Mouse (Mus musculus) v-Abl transformed pro-B cells (cell line): ENCODE data around the gene 2700049A03Rik.

Experiments
- in situ Hi-C, 2 experiments: fragments of 400-800 bp; cut with MboI; formaldehyde crosslinking; loops; one replicate each; pipeline ENCODE4 v1.15.1; 2025; ENCODE audit not compliant: unreplicated experiment in 2 of 2

Gene 2700049A03Rik

DNA sequence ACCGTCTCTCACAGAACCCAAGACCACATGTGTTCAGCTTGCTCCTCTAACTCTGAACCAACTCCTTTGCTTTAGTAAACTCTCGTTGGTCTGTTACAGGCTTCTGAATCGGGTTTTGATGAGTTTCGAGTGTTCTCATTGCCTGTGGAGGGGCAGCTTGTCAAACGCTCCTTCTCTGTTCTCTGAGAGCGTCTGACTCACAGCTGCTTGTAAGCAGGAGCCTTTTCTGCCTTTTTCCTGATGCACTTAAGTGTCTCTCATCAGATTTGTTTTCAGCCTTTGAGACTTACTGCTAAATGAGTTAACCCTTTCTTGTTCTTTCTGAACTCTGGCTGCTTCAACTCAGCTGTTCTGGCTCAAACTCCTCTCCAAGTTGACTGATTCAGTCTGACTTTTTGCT, 21.3 kb downstream of the 2700049A03Rik start:
- in situ Hi-C loops, result loop anchor here in 1 of 2 experiments (25.0 kb wide), 1 partner anchor 696 kb away; the partner anchor contains the start of gene Tmx1

DNA sequence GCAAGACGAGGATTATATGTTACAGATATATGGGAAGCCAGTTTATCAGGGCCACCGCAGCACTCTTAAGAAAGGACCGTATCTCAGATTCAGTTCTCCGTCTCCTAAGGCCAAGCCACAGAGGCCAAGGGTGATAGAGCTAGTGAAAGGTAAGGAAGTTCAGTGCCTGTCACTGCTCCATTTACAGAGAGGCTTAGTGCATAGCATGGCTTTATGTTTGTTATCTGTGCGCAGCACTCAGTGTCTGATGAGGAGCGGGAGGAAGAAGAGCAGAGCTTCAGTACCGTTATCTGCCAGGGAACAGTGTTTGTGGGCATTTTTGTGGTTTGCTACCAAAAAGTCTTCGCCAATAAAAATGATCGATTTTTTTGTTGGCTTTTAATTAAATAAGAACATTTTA, 27.8 kb downstream of the 2700049A03Rik start:
- in situ Hi-C loops, result loop anchor here in 1 of 2 experiments (25.0 kb wide), 1 partner anchor 702 kb away; the partner anchor contains the start of gene Tmx1

DNA sequence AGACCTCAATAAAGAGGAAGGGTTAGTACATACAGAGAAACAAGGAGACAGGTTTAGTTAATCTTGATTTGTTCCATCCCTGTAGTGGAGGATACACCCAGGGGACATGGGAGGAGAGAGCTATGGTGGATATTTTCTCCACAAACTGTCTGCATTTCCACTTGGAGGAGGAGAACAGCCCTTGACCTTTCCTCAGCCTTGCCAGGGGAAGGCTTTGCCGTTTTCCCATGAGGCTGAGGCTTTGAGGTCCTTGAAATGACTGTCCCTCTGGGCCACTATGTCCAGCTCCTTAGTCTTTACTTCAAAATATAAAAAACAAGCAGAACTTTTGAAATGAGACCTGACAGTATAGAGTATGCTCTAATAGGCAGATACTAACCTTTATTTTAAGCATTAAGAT, 33.3 kb downstream of the 2700049A03Rik start:
- in situ Hi-C loops, result loop anchor here in 1 of 2 experiments (25.0 kb wide), 1 partner anchor 708 kb away; the partner anchor contains the start of gene Tmx1

DNA sequence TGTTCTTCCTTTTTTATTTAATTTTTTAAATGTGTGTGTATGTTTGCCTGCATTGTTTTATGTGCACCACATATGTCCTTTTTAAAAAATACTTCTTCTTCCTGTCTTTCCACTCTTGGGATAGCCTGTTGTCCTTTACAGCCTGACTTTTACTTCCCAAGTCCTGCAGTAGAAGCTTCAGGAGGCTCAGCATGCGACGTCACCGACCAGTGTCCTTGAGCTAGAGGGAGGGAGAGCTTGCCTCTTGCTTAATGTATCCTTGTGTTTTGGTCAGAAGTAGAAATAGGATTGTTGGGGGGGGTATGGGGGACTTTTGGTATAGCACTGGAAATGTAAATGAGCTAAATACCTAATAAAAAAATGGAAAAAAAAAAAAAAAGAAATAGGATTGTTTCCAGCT, 47.1 kb downstream of the 2700049A03Rik start:
- in situ Hi-C loops, result loop anchor here (5.0 to 25.0 kb wide), 3 partner anchors 36 to 1579 kb away; partner anchors contain the start of genes Jkamp (in 1 of the 2), L3hypdh (in 1 of the 2) and Ppm1a (in 1 of the 2)

DNA sequence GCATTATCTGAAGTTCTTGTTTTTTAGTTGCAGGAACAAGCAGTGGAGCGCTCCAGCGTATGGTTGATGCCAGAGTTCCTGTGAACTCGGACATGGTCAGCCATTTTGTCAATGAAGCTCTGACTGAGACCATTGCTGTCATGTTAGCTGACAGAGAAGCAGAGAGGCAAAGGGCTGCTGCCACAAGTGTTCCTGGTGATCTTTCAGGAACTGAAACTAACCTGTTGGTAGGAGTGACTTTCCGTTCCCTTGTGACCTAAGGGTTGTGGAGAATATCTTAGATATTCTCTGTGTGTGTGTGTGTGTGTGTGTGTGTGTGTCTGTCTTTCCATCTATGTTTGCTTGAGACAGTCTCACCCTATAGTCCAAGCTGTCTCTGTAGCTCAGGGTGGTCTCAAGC, 47.7 kb downstream of the 2700049A03Rik start:
- in situ Hi-C loops, result loop anchor here (5.0 to 25.0 kb wide), 3 partner anchors 37 to 1578 kb away; partner anchors contain the start of genes Jkamp (in 1 of the 2), L3hypdh (in 1 of the 2) and Ppm1a (in 1 of the 2)

DNA sequence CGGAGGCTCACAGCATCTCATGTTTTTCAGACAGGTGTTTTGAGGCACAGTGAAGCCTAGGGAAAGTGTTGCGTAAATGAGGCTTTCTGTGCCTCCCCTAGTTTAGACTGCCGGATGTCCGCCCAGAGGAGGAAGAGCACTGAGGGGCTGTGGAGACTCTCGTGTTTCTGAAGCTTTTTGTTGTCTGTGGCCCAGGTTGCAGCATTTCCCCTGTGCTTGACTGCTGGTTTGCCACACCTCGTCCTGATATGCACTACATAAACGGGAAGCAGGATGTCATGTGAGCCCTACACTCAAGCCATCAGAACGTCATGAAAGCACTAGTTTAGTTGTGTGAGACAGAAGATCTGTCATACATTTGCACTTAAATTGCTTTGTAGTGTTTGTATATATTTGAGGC, 56.1 kb downstream of the 2700049A03Rik start:
- in situ Hi-C loops, result loop anchor here in 1 of 2 experiments (25.0 kb wide), 2 partner anchors 895 to 1570 kb away; partner anchors contain the start of genes Jkamp, L3hypdh and Ppm1a

DNA sequence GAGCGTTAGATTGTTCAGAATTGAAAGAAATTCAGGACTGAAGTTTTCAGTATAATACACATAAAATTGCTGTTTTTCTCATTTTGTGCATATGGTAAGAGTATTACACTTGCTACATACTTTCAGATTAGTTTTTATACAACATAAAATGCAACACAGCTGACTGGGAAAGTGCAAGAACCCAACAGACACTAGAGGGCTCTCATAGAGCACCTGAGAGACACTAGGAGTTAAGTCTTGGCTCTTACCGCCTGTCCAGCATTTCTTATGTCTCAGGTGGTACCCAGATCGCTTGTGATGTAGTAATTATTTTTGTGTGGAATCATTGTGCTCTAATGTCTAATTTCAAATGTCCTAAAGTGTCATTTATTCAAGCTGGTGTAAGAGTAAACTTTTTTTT, 61.0 kb downstream of the 2700049A03Rik start:
- in situ Hi-C loops, result loop anchor here in 1 of 2 experiments (25.0 kb wide), 2 partner anchors 890 to 1565 kb away; partner anchors contain the start of genes Jkamp, L3hypdh and Ppm1a

DNA sequence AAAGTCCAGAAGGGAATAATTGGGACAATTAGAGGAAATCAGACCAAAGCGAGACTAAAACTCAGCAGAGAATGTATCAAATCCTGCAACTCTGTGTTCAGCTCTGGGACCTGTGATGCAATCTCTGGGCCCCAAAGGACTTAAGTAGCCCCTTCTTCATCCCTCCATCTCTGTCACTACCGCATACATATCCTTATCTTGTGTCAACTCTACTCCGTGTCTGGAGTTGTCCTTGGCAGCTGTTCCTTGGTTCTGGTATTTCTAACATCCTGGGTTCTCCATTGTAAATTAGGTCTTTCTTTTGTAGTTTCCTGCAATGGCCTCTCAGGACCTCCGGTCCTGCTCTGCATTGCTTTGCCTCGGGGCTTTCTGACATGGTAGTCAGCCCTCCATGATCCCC, 65.1 kb downstream of the 2700049A03Rik start:
- in situ Hi-C loops, result no loop called here

DNA sequence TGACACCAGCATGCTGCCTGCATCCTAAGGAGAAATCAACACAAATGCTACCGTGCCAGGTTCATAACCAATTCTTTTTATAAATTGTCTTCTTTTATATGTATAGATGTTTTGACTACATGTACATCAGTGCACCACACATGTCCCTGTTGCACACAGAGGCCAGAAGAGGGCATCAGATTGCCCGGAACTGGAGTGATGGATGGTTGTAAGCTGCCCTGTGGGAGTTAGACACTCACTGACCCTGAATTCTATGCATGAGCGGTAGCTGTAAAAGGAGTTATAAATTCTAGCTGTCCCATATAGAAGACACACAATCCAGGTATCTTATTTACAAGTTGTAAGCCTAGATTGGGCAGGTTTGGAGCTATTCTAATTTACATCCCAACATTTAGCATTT, 67.7 kb downstream of the 2700049A03Rik start:
- in situ Hi-C loops, result no loop called here

DNA sequence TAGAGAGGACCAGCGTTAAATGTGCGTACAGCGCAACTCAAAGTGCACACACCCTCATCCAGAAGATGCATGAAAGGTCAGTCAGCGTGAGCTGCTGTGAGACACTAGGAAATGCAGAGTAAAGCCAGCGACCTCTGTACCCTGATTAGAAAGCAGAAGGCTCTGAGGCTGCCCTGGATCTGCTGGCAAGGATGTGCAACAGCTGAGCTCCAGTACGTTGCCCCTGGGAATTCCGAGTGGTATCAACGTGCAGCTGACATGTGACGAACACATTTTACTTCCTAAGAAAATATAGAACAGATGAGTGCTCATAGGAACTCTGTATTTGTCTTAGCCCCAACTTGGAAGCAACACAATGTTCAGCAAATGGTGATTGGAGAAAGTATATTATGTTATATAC, 80.5 kb downstream of the 2700049A03Rik start:
- in situ Hi-C loops, result no loop called here

DNA sequence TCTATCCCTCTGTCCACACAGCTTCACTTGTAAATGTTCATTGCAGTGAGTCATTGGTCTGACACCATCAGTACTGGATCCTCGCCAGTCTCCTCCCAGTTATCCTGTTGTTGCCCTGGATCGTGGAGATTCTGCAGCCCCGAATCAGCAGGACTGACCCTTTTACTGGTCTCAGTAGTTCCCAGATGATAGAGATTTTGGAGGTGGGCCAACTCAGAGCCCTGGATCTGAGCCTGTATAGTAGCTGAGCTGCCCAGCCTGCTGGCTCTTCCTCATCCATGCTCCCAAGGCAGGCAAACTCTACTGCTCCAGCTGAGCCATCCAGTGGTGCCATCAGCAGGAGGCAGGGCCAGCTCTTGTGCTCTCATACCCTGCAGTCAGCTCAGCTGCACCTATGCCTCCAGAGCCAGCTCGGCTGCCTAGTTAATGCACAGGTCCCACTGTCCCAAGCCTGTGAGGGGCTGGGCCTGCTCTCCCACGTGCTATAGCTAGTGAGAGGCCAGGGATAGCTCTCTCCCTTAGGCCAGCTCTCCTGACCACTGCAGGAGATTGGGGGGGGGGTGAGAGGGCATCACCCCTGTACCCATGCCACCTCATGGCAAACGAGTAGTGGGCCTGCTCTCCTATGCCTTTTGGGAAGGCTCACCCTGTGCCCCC, 81.3 kb downstream of the 2700049A03Rik start:
- in situ Hi-C loops, result no loop called here

DNA sequence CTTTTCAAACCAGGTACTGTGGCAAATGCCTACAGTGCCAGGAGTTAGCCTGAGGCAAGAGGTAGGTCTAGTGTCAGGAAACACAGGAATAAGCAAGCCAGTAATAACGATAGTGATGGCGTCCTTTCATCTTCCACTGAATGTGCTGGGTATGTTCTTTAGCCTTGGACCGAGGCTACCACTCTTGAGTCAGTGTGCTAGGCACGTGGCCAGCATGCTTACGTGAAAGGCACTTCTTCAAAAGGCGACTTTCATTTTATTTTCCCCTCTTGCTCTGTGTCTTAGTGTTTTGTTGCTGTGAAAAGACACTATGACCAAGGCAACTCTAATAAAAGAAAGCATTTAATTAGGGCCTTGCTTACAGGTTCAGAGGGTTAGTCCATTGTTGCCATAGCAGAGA, 86.1 kb downstream of the 2700049A03Rik start:
- in situ Hi-C loops, result no loop called here

DNA sequence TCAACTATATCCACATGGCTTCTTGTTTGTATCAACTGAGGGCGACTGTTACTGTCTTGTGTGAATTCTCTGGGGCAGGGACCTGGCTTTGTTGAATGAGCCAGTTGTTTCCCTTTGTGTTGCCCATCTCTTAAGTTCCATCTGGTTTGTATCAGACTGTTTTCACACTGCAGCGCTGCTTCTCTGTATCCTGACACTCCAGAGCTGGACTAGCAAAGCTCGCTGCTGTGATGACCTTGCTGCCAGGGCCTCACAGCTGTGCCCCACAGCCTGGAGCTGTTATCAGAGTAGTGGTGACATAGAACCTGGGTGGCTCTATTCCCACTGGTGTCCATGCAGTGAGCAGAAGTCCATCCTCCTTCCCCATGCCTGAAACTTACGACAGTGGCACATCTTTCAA, 91.1 kb downstream of the 2700049A03Rik start:
- in situ Hi-C loops, result no loop called here

DNA sequence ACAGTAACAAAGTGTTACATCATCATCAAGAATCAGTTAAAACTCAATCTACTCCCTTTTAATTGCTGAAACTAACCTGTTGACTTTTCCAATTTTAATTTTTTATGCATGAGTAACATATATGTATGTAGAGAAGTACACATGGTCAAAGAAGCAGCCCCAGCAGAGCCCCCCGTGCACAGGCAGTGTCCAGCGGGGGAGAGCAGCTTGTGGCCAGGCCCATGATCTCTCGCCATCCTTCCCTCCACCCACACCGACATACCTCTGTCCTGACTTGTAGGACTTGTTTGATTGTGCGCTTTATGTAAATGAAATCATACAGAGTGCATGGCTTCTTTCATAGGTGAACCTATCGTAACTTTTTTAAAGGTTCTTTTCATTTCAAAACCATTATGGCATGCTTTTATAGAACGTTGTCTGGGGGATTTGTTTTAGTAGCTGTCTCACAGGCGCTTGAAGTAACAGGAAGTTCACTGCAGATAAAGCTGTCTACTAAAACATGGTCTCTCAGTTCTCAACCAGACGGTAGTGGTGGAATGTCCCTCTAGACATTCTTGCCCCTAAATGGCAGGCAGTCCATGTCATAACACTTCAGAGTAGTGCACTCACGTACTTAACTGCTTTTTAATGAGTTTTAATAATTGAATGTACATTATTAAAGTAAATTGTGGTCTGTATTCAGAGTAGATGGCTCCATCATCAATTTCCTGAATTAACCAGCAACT, 92.4 kb downstream of the 2700049A03Rik start:
- in situ Hi-C loops, result no loop called here

DNA sequence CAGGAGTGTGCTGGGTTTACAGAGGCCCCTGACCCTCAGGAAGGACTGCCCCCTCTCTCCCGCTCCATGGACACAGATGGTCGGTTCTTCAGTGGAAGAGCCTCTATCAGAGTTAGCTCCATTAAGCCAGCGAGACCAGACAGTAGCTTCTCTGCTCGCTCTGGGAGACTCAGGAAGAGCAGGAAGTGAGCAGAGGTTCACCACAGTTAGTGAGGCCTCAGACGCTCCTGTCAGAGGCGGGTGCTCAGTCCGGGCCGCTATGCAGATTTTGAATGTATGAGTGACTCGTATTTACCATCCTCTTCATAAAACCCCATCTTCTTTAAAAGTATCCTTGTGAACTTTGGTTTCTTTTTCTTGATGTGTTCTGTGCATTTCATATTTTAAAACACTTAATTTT, 94.9 kb downstream of the 2700049A03Rik start:
- in situ Hi-C loops, result no loop called here

DNA sequence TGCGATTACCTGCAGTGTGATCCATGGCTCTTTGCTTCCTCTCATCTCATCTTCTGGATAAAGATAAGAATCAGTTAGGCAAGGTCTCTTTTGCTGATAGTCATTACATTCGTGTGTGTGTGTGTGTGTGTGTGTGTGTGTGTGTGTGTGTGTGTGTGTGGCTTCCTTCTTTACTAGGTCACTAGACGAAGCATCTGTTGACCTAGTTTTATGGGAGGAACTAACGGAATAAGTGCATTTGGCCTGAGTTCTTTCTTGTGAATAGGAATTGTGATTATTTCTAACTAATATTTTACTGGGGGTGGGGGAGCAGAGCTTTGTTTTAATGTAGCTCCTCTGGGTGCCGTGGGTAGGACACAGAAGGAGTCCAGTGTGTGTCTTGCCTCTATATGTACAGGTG, 96.8 kb downstream of the 2700049A03Rik start:
- in situ Hi-C loops, result no loop called here

DNA sequence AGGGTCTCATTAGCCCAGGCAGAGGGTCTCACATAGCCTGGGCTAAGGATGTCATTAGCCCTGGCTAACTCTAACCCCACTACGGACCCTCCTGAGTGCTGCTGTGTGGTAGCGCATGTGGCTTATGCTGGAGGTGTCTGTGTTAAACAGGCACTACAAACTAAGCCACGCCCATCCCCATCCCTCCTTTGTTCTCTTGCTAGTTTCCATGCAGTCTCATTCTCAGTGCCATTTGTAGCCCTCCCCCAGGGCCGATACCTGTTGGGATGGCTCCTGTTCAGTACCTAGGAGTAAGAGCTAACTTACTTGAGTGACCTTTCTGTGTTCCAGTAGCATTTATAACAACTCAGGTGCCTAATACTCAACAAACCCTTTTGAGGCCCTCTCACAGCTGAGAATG, 100.4 kb downstream of the 2700049A03Rik start:
- in situ Hi-C loops, result no loop called here

DNA sequence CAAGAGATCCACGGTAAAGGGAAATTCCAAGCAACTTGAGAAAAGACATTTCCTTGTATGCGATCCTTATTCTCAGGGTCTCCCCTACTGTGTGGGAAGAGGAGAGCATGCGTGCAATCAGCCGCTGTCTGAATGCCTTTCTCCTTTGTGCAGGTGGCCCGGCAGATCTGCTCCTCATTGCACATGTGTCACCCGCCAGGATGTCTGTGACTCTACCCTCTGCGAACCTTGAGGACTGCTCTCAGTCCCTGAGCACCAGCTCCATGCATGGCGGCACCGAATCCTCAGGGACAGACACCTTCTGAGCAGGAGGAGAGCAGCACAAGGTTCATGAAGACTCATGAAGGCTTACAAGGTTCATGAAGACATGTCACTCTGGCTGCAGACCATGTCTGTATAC, 106.1 kb downstream of the 2700049A03Rik start:
- in situ Hi-C loops, result no loop called here

DNA sequence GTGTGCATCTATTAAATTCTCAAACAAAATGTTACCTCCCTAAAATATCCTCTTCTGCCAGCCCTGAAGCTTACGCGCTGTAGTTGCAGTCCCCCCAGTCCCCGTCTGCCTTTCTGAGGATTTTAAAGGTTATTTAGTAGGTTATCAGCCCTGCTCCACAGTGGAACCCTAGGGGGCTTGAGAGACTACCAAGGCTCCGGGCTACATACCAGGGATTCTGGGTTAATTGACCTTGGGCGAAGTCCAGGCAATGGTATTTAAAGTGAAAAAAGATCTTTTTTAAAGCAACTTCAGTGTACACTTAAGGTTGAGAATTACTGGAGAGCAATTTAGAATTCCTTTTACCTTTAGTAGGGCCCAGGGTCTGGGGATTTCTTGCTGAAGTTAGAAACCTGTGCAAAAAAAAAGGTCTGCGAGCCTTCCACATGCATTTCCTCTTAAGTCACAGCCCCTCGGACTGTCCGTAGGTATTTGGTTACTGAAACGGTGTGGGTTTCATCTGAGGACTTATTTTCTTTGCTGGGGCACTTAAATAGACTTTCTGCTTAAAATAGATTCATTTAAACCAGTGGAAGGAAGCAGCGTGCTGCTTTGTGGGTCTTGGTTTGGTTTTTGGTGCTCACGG, 108.2 kb downstream of the 2700049A03Rik start:
- in situ Hi-C loops, result no loop called here

DNA sequence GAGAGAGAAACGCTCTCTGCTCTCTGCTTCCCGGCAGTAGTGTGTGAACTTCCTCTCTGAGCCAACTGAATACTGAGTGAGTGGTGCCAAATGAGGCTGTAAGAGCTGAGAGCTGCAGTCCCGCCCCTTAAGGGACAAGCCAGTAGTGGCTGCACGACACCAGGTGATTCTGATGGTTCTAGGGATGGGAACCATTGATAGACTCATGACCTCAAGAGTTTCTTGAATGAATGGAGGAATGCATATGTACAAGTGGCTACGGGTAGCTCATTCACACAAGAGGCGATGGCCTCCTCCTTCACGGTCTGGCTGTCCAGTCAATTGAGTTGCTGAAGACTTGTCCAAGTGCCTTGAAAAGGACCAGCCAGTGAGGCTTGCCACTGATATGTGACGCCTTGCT, 110.5 kb downstream of the 2700049A03Rik start:
- in situ Hi-C loops, result no loop called here

DNA sequence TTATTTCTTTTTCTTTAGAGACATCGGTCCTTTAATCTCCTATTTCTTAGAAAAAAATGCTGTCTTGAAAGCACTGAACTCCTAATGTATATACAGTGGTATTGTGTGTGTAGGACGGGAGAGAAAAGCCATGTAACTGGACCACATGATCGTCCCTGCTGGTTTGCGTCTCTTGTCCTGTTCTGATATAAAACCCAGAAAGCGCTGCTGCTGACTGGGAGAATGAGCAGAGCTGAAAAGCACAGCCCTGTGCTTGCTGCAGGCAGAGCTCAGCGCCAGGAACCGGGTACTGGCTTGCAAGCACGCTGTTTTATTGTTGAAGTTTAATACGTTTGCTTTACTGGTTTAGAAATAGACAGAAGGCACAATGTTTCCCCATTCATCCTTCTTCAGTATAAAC, 112.7 kb downstream of the 2700049A03Rik start:
- in situ Hi-C loops, result no loop called here
